Mouse (Mus musculus): ENCODE measurements around the gene Mier2. TPM values are rescaled to one million over a fixed set of nuclear protein-coding genes. Genes with fewer than 3 reads are reported as not detected.
A peak's percentile ranks its signal among the peaks of the same experiment; 100 is the strongest.

Mier2 gene
- polyA plus RNA-seq, 1 experiment from 2014 or later, result 44.6 TPM

GRCm38 (mm10) chr10:79579781-79580180 lies 24.8 kb upstream of the Mier2 start:
- H3K36me3 ChIP-seq (ENCODE audit: control insufficient read depth, insufficient read depth, low read length), result no peaks in the 10 kb centered on the region
- H3K27ac ChIP-seq (replicated peaks; ENCODE audit: low read depth, low read length), result no peak overlapping the region
- no peak overlapping the region for H3K9ac ChIP-seq (ENCODE audit: low read depth, low read length)
- no peaks in the 10 kb centered on the region for H3K27me3 ChIP-seq (replicated peaks; ENCODE audit: control insufficient read depth, insufficient read depth, low read length)
- 77% methylated on average over 11 of the region's 12 CpGs for WGBS
- ATAC-seq (ENCODE audit: low read depth) (no peak), DNase-seq (ENCODE audit: low spot score) (no peak)
- H3K9me3 ChIP-seq (ENCODE audit: control insufficient read depth, low read length), result no peaks in the 10 kb centered on the region
- no peak overlapping the region for H3K4me3 ChIP-seq (ENCODE audit: low read depth, low read length)
- H3K4me1 ChIP-seq (ENCODE audit: control insufficient read depth, insufficient read depth, low read length), result no peaks in the 10 kb centered on the region
- no peak overlapping the region for H3K4me2 ChIP-seq (ENCODE audit: low read depth, low read length)

- no peaks in the 10 kb centered on the region for H3K27me3 ChIP-seq (replicated peaks; ENCODE audit: control insufficient read depth, insufficient read depth, low read length)
- ATAC-seq (ENCODE audit: low read depth) (peak; percentile 15; the same call in 1 of the 2 replicates), DNase-seq (ENCODE audit: low spot score) (no peak)
- no peaks in the 10 kb centered on the region for H3K9me3 ChIP-seq (ENCODE audit: control insufficient read depth, low read length)
- 67% methylated on average over 7 of the region's 7 CpGs for WGBS
- H3K4me2 ChIP-seq (ENCODE audit: low read depth, low read length), result no peak overlapping the region
- no peak overlapping the region for H3K27ac ChIP-seq (replicated peaks; ENCODE audit: low read depth, low read length)
- no peak overlapping the region for H3K4me3 ChIP-seq (ENCODE audit: low read depth, low read length)
- no peaks in the 10 kb centered on the region for H3K4me1 ChIP-seq (ENCODE audit: control insufficient read depth, insufficient read depth, low read length)
- H3K9ac ChIP-seq (ENCODE audit: low read depth, low read length), result no peak overlapping the region
- H3K36me3 ChIP-seq (ENCODE audit: control insufficient read depth, insufficient read depth, low read length), result no peaks in the 10 kb centered on the region
Observed at GRCm38 (mm10) chr10:79578891-79579290, 23.9 kb upstream of the Mier2 start.

- H3K27ac ChIP-seq (replicated peaks; ENCODE audit: low read depth, low read length), result no peak overlapping the region
- no peak overlapping the region for H3K4me2 ChIP-seq (ENCODE audit: low read depth, low read length)
- no peaks in the 10 kb centered on the region for H3K9me3 ChIP-seq (ENCODE audit: control insufficient read depth, low read length)
- no peak for ATAC-seq (ENCODE audit: low read depth)
- no peaks in the 10 kb centered on the region for H3K36me3 ChIP-seq (ENCODE audit: control insufficient read depth, insufficient read depth, low read length)
- H3K9ac ChIP-seq (ENCODE audit: low read depth, low read length), result no peak overlapping the region
- no peaks in the 10 kb centered on the region for H3K27me3 ChIP-seq (replicated peaks; ENCODE audit: control insufficient read depth, insufficient read depth, low read length)
- H3K4me1 ChIP-seq (ENCODE audit: control insufficient read depth, insufficient read depth, low read length), result no peaks in the 10 kb centered on the region
- no peak for DNase-seq (ENCODE audit: low spot score)
- 46% methylated on average over 9 of the region's 9 CpGs for WGBS
- no peak overlapping the region for H3K4me3 ChIP-seq (ENCODE audit: low read depth, low read length)
Observed at GRCm38 (mm10) chr10:79578276-79578675, 23.3 kb upstream of the Mier2 start.

- Histone ChIP-seq H3K4me2 (ENCODE audit: low read depth, low read length) (no peak overlapping the region), H3K4me3 (ENCODE audit: low read depth, low read length) (no peak overlapping the region), H3K9ac (ENCODE audit: low read depth, low read length) (no peak overlapping the region), H3K4me1 (ENCODE audit: control insufficient read depth, insufficient read depth, low read length) (no peaks in the 10 kb centered on the region), H3K36me3 (ENCODE audit: control insufficient read depth, insufficient read depth, low read length) (no peaks in the 10 kb centered on the region), H3K27ac (replicated peaks; ENCODE audit: low read depth, low read length) (no peak overlapping the region), H3K9me3 (ENCODE audit: control insufficient read depth, low read length) (no peaks in the 10 kb centered on the region), H3K27me3 (replicated peaks; ENCODE audit: control insufficient read depth, insufficient read depth, low read length) (no peaks in the 10 kb centered on the region)
- DNase-seq (ENCODE audit: low spot score), result no peak
- no peak for ATAC-seq (ENCODE audit: low read depth)
- WGBS, result 74% methylated on average over 4 of the region's 4 CpGs
Observed at GRCm38 (mm10) chr10:79577376-79577775, 22.4 kb upstream of the Mier2 start.

GRCm38 (mm10) chr10:79575754-79576153 lies 20.8 kb upstream of the Mier2 start:
- 70% methylated on average over 6 of the region's 6 CpGs for WGBS
- ATAC-seq (ENCODE audit: low read depth) (no peak), DNase-seq (ENCODE audit: low spot score) (no peak)

GRCm38 (mm10) chr10:79574796-79575195 lies 19.8 kb upstream of the Mier2 start:
- ATAC-seq (ENCODE audit: low read depth), result no peak
- H3K4me1 ChIP-seq (ENCODE audit: control insufficient read depth, insufficient read depth, low read length), result no peaks in the 10 kb centered on the region
- 86% methylated on average over 6 of the region's 6 CpGs for WGBS
- no peak overlapping the region for H3K4me3 ChIP-seq (ENCODE audit: low read depth, low read length)
- no peak for DNase-seq (ENCODE audit: low spot score)
- H3K36me3 ChIP-seq (ENCODE audit: control insufficient read depth, insufficient read depth, low read length), result no peaks in the 10 kb centered on the region
- H3K27me3 ChIP-seq (replicated peaks; ENCODE audit: control insufficient read depth, insufficient read depth, low read length), result no peaks in the 10 kb centered on the region
- no peak overlapping the region for H3K27ac ChIP-seq (replicated peaks; ENCODE audit: low read depth, low read length)
- no peak overlapping the region for H3K9ac ChIP-seq (ENCODE audit: low read depth, low read length)
- H3K9me3 ChIP-seq (ENCODE audit: control insufficient read depth, low read length), result no peaks in the 10 kb centered on the region
- no peak overlapping the region for H3K4me2 ChIP-seq (ENCODE audit: low read depth, low read length)

More at GRCm38 (mm10) chr10:79575754-79576153, 20.8 kb upstream of the Mier2 start:
- H3K4me1 ChIP-seq (ENCODE audit: control insufficient read depth, insufficient read depth, low read length), result no peaks in the 10 kb centered on the region
- H3K4me2 ChIP-seq (ENCODE audit: low read depth, low read length), result no peak overlapping the region
- no peak overlapping the region for H3K4me3 ChIP-seq (ENCODE audit: low read depth, low read length)
- H3K27me3 ChIP-seq (replicated peaks; ENCODE audit: control insufficient read depth, insufficient read depth, low read length), result no peaks in the 10 kb centered on the region
- H3K27ac ChIP-seq (replicated peaks; ENCODE audit: low read depth, low read length), result no peak overlapping the region
- H3K9me3 ChIP-seq (ENCODE audit: control insufficient read depth, low read length), result no peaks in the 10 kb centered on the region
- H3K9ac ChIP-seq (ENCODE audit: low read depth, low read length), result no peak overlapping the region
- no peaks in the 10 kb centered on the region for H3K36me3 ChIP-seq (ENCODE audit: control insufficient read depth, insufficient read depth, low read length)

- ATAC-seq (ENCODE audit: low read depth), result no peak
- Histone ChIP-seq H3K4me2 (ENCODE audit: low read depth, low read length) (no peak overlapping the region), H3K9me3 (ENCODE audit: control insufficient read depth, low read length) (no peaks in the 10 kb centered on the region), H3K4me3 (ENCODE audit: low read depth, low read length) (no peak overlapping the region), H3K27me3 (replicated peaks; ENCODE audit: control insufficient read depth, insufficient read depth, low read length) (no peaks in the 10 kb centered on the region), H3K4me1 (ENCODE audit: control insufficient read depth, insufficient read depth, low read length) (no peaks in the 10 kb centered on the region), H3K36me3 (ENCODE audit: control insufficient read depth, insufficient read depth, low read length) (no peaks in the 10 kb centered on the region), H3K9ac (ENCODE audit: low read depth, low read length) (no peak overlapping the region), H3K27ac (replicated peaks; ENCODE audit: low read depth, low read length) (no peak overlapping the region)
- 83% methylated on average over 8 of the region's 8 CpGs for WGBS
- no peak for DNase-seq (ENCODE audit: low spot score)
Observed at GRCm38 (mm10) chr10:79574350-79574749, 19.4 kb upstream of the Mier2 start.

GRCm38 (mm10) chr10:79573611-79574010 lies 18.6 kb upstream of the Mier2 start:
- no peak for DNase-seq (ENCODE audit: low spot score)

GRCm38 (mm10) chr10:79571314-79571713 lies 16.3 kb upstream of the Mier2 start:
- WGBS, result 87% methylated on average over 2 of the region's 2 CpGs
- no peaks in the 10 kb centered on the region for H3K9me3 ChIP-seq (ENCODE audit: control insufficient read depth, low read length)

More at GRCm38 (mm10) chr10:79573611-79574010, 18.6 kb upstream of the Mier2 start:
- Histone ChIP-seq H3K4me1 (ENCODE audit: control insufficient read depth, insufficient read depth, low read length) (no peaks in the 10 kb centered on the region), H3K4me3 (ENCODE audit: low read depth, low read length) (no peak overlapping the region), H3K27me3 (replicated peaks; ENCODE audit: control insufficient read depth, insufficient read depth, low read length) (no peaks in the 10 kb centered on the region), H3K9ac (ENCODE audit: low read depth, low read length) (no peak overlapping the region), H3K36me3 (ENCODE audit: control insufficient read depth, insufficient read depth, low read length) (no peaks in the 10 kb centered on the region), H3K27ac (replicated peaks; ENCODE audit: low read depth, low read length) (no peak overlapping the region), H3K4me2 (ENCODE audit: low read depth, low read length) (no peak overlapping the region), H3K9me3 (ENCODE audit: control insufficient read depth, low read length) (no peaks in the 10 kb centered on the region)
- WGBS, result 82% methylated on average over 6 of the region's 6 CpGs
- ATAC-seq (ENCODE audit: low read depth), result no peak

More at GRCm38 (mm10) chr10:79571314-79571713, 16.3 kb upstream of the Mier2 start:
- Histone ChIP-seq H3K36me3 (ENCODE audit: control insufficient read depth, insufficient read depth, low read length) (no peaks in the 10 kb centered on the region), H3K4me1 (ENCODE audit: control insufficient read depth, insufficient read depth, low read length) (no peaks in the 10 kb centered on the region), H3K4me2 (ENCODE audit: low read depth, low read length) (no peak overlapping the region), H3K9ac (ENCODE audit: low read depth, low read length) (no peak overlapping the region), H3K27ac (replicated peaks; ENCODE audit: low read depth, low read length) (no peak overlapping the region), H3K4me3 (ENCODE audit: low read depth, low read length) (no peak overlapping the region), H3K27me3 (replicated peaks; ENCODE audit: control insufficient read depth, insufficient read depth, low read length) (no peaks in the 10 kb centered on the region)
- DNase-seq (ENCODE audit: low spot score) (no peak), ATAC-seq (ENCODE audit: low read depth) (no peak)
